Mouse (Mus musculus): ENCODE results near the gene Zup1. TPM values are rescaled to one million over a fixed set of nuclear protein-coding genes. Genes with fewer than 3 reads are reported as not detected.
"Not testable (repeated sequence)": the region's sequence is repeated elsewhere in the genome, so short reads cannot be mapped to it uniquely, and the experiment has no call there.

Zup1 gene
- polyA plus RNA-seq (2012; rRNA removed), result 4.1 and 5.7 TPM in 2 replicates

DNA sequence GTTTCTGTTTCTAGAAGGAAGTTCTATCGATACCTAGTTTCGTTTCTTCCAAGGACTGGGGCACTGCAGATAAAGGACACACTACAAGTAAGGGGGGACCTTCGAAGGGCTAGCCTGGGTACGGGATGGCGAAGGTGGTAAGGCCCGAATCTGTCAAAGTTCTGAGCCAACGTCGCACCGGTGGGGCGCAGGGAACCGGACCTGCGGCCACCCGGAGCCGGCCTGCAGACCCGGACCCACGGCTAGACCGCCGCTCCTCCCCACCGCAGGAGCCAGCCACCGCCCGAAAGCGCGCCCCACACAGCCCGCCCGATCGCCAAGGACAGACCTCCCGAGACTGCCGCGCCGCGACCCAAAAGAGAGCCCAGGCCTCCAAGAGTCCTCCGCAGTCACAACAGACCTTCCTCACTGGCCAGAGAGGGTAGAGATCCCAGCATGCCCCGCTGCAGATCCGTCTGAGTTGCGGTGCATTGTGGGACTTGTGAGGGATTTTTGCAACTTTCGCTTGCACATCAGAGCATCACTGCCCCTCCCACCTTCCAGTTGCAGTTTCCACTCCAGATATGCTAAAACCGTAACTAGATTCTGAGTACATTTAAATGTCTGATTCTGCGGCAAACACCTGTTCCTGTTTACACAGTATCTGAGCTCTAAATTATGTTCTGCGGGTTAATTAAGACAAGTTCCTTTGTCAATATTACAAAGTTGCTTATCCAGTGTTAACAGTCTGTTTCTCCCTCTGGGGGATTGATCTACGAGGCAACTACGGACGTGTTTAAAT lies at the start of gene Zup1:
TSS of gene Zup1 (minus strand) at position 467 of the 781 bp plus-strand sequence.
- under 1% methylated on average over 42 of the region's 42 CpGs for WGBS
- peak; percentile 62 for DNase-seq (ENCODE audit: low read depth, low spot score)

DNA sequence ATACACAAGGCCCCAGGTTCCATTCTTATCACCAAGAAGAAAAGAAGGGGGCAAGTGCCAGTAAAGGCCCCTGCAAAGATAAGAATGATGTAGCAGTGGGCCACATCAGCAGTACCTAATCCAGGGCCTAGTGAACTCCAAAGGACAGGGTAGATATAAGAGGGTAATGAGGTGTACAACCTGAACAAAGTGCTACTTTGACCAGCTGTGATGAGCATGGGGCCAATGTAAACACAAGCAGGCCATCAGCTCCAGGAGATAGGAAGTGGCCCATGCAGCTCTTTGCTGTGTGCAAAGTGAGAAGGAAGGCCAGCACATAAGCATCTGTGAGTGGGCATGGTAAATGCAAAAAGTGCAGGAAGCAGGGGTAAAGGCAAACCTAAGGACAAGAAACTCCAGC lies 47.3 kb upstream of the Zup1 start:
- no peak for DNase-seq (ENCODE audit: low read depth, low spot score)

DNA sequence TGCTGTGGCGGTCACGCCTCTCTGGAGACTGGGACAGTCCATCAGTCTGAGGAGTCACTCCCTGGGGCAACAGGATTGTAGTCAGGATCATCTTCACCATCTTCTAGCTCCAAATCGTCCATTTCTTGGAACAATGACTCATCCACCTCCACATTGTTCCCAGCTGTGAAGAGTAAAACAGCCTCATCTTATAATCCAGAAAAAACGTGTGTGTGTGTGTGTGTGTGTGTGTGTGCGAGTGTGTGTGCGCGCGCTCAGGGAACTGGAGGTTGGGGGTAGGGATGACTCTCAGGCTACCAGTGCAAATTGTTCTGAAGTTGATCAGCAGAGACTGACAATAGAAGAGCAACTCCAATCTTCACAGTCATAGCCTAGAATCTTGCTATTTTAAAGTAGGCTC lies 45.6 kb upstream of the Zup1 start:
- not testable (repeated sequence) for DNase-seq (ENCODE audit: low read depth, low spot score)
- WGBS, result 88% methylated on average over 6 of the region's 8 CpGs

DNA sequence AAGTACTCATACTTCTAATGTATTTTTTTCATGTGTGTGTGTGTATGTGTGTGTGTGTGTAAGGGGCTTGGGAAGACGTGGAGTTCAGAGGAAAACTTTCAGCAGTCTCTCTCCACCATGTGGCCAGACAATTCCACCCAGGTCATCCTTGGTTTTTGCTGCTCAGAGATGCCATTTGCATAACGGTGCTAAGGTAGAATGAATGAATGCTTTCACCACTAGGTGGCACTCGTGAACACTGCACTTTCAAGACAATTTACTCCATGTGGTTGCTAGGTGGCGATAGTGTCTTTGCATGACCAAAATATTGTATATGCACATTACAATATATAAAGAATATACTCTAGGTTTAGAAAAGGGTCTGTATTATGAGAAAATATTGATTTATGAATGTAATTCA lies 35.7 kb upstream of the Zup1 start:
- 12% methylated on average over 4 of the region's 4 CpGs for WGBS
- DNase-seq (ENCODE audit: low read depth, low spot score), result peak; percentile 56

DNA sequence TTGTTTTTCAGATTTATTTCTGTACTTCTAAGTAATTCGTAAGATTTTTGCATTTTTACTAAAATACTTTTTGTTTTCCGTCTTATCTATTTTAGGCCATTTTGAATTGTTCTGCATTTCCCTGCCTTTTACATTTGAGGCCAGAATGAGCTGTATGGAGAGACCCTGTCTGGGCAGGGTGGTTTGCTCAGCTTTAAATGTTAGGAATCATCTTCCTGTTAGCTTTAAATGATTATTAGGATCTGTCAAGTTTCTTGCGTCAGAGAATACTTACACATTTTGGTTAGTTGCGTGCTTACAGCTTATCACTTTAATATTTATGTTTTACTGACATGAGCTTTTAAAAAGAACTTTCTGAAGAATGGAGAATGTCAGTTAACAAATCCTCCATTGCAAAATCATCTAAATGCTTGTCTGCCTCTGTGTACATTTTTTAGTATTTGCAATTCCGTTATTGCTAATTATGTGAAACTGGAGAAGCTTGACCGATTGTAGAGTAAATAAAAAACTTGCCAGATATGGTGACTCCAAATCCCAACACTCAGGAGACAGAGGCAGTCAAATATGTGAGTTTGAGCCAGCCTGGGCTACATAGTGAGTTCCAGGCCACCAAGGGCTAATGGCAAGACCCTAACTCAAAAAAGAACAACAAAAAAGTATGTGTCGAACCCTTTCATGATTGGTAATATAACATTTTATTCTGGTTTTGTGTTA lies 23.9 kb upstream of the Zup1 start:
- WGBS, result 79% methylated on average over 7 of the region's 7 CpGs
- no peak for DNase-seq (ENCODE audit: low read depth, low spot score)

DNA sequence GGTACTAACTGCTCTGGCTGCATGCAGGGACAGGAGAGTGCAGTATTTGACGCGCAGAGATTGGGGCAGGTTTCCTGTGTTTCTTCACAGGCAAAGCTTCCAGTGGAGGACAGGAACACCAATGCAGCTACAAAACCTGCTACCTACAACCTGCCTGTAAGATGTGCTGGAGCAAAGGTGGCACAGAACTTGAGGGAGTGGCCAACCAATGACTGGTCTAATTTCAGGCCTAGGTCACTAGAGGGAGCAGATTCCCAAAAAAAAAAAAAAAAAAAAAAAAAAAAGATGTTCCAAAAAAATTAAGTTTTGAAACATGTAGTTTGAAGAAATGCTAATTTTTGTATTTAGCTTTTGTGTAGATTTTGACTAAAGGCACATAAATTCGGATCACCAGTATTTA lies 1.4 kb upstream of the Zup1 start:
- DNase-seq (ENCODE audit: low read depth, low spot score), result no peak
- WGBS, result 90% methylated on average over 3 of the region's 3 CpGs

DNA sequence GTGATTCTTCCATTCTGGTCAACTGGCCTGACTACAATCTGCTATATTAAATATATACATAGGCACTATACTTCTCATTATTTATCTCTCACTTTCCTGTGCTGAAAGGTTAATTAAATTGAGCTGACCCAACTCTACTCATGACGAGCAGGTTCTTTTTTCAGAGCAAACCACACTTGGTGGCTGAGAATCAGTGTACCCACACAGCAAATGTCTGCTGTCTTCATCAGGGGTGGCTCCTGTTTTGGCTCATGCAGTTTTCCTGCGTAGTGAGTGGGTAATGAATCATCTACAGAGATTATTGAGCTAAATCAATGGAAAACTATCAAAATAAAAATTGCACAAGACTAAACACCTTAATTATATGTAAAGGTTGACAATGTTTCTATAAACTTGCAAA lies 4.7 kb downstream of the Zup1 start:
- DNase-seq (ENCODE audit: low read depth, low spot score), result no peak
- WGBS, result 85% methylated on average over 2 of the region's 2 CpGs

DNA sequence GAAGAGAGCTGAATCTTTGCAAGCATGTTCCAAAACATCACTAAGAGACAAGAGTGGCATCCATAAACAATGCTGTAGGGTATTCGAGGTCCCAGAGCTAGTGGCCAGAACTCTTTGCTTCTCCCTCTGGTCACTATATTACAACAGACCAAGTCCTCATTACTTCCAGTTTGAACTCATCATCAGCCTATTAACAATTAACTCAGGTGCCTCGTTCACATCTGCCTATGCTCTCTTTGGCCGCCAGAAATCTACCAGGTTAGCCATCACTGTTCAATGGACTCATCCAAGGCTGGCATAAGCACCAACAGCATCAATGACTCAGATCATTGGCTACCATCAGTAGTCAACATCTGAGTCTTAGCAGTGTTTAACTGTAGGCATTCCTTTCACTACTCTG lies 5.7 kb downstream of the Zup1 start:
- DNase-seq (ENCODE audit: low read depth, low spot score), result no peak
- 73% methylated on average over 3 of the region's 3 CpGs for WGBS

DNA sequence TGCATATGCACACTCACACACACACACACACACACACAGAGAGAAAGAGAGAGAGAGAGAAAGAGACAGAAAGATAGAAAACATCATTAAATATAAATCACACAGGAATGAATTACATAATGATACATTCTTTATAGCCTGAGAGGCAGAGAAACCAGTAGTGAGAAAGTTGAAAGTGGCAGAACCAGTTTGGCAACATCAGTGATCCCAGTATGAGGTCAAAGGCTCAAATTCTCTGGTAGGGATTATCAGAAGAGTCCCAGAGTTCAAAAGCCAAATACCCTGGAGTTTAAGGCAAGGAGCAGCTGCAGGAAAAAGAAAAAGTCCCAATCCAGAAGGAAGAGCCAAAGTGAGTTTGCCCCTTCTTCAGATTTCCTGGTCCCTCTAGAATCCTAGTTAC lies 10.4 kb downstream of the Zup1 start:
- DNase-seq (ENCODE audit: low read depth, low spot score), result peak; percentile 87

DNA sequence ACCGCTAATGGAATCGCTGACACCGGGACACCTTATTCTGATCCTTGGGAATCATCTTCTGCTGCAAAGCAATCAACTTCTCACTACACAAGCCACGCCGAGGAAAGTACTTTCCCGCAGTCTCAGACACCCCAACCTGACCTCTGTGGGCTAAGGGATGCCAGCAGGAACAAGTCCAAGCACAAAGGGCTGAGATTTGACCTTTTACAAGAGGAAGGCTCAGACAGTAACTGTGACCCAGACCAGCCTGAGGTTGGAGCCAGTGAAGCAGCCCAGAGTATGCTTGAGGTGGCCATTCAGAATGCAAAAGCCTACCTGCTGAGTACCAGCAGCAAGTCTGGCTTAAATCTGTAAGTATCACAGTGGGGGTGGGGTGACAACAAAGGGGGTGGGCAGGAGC lies 45.6 kb downstream of the Zup1 start:
- WGBS, result 8% methylated on average over 6 of the region's 6 CpGs
- DNase-seq (ENCODE audit: low read depth, low spot score), result no peak

DNA sequence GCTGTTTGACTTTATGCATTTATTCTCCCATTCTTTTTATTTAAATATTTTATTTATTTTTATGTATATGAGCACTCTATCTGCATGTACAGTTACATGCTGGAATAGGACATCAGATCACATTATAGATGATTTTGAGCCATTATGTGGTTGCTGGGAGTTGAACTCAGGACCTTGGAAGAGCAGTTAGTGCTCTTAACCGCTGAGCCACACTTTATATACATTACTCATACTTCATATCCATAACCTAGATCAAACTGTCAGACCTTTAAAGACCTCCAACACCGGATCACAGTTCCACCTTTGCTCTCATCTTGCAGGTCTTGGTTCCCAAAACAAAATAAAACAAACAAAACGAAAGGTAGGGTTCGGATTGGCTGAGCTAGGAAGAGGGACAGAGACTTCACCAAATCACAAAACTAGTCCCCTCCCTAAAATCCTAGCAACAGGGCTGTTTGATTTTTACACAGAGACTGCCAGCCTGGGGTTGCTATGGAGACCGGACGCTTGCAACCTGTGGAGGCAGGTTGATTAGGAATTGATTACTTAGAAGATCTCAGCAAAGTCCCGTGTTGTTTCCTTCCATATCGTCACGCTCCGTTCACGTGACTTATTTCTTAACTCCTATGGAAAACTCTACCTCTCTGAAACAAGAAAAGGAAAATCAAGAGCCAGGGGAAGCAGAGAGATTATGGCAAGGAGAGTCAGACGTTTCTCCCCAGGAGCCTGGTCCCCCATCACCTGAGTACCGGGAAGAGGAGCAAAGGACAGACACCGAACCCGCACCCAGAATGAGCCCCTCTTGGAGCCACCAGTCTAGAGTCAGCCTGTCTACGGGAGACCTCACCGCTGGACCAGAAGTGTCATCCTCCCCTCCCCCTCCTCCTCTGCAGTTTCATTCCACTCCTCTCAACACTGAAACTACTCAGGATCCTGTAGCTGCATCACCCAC lies 46.3 kb downstream of the Zup1 start, which contains the start of gene Rsph4a:
TSS of gene Rsph4a (plus strand) at position 582 of the 952 bp plus-strand sequence.
- WGBS, result 6% methylated on average over 17 of the region's 17 CpGs
- DNase-seq (ENCODE audit: low read depth, low spot score), result peak; percentile 7

DNA sequence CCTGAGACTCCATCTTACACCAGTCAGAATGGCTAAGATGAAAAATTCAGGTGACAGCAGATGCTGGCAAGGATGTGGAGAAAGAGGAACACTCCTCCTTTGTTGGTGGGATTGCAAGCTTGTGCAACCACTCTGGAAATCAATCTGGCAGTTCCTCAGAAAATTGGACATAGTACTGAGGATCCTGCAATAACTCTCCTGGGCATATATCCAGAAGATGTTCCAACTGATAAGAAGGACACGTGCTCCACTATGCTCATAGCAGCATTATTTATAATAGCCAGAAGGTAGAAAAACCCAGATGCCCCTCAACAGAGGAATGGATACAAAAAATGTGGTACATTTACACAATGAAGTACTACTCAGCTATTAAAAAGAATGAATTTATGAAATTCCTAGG lies 49.5 kb downstream of the Zup1 start:
- WGBS, result 53% methylated on average over 1 of the region's 1 CpGs
- not testable (repeated sequence) for DNase-seq (ENCODE audit: low read depth, low spot score)

DNA sequence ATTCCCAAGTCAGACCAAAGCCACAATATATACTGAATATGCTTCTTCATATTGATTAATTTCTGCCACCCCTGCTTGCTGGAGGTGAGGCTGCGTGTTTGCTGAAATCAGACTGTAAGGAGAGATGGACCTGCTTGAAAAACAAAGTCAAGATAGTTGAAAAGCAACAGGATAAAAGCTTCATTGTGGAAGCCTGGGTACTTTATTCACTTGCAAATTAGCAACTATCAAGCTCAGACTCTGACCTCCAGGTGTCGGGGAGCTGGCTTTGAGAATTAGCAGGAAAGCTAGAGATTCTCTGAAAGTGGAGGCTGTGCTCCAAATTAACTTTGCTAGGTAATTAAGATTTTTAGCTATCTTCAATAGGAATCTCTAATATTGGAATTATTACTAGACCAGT lies 68.7 kb downstream of the Zup1 start:
- WGBS, result 88% methylated on average over 2 of the region's 2 CpGs
- DNase-seq (ENCODE audit: low read depth, low spot score), result not testable (repeated sequence)

DNA sequence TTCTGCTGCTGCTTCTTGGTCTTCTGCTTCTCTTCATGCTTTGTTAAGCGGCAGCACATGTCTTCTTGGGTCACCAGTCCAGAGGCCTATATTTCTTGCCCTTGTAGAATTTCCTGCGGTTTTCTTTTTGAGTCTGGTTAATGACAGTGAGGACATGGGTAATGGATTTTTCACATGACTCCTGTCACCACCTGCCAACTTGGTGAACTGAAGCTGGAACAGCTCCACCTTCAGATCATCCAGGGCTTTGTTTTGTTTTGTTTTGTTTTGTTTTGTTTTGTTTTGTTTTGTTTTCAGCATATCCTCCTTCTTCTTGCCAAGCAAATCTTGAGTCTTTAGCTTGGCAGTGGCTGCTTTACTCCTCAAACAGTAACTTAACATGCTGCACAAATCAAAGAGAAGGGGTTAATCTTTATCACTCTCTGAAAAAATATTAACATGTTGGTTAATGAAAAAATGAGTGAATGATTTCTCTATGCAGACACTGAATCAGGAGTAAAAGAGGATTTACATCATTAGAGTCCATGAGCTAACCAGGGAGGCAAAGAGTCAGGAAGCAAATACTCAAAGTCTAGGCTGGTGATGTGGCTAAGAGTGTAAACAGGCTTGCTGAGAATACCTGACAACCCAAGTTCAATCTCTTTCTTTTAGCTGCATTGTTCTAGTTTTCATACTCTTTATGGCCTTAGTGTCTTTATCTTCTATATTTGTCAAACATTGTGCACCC lies 78.2 kb downstream of the Zup1 start:
- no peak for DNase-seq (ENCODE audit: low read depth, low spot score)
- WGBS, result 88% methylated on average over 2 of the region's 2 CpGs

DNA sequence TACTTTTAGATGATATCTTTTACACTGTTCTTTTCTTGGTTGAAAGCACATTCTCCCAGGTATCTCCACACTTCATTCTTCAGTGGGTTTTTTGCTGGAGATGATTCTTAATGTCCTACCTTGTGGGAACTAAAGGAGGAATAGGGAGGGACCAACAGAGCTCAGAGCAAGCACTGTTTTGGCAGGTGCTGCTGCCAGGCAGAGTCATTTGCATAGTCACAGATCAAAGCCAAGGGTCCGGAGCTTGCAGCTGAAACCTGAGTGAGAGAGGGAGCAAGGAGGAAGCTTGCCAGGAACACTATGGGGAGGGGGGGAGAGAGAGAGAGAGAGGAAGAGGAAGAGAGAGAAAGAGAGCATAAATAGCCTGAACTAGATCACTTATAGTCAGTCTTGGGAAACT lies 80.6 kb downstream of the Zup1 start:
- WGBS, result 16% methylated on average over 1 of the region's 1 CpGs
- DNase-seq (ENCODE audit: low read depth, low spot score), result no peak

Other genes starting within 250 kb of the Zup1 start
- gene Sult3a2, start 164.6 kb downstream of the Zup1 start, polyA plus RNA-seq (2012; rRNA removed), result not detected in 2 replicates
- not detected in 2 replicates for gene Sult3a1, start 93.5 kb downstream of the Zup1 start, polyA plus RNA-seq (2012; rRNA removed)
- gene Rsph4a, start 46.2 kb downstream of the Zup1 start, polyA plus RNA-seq (2012; rRNA removed), result 0.04 TPM in 1 of 2 replicates, not detected in the other
- gene Rwdd1, start 68.4 kb upstream of the Zup1 start, polyA plus RNA-seq (2012; rRNA removed), result 15.0 and 20.2 TPM in 2 replicates
- gene Trappc3l, start 86.3 kb upstream of the Zup1 start, polyA plus RNA-seq (2012; rRNA removed), result not detected in 2 replicates
- not detected in 2 replicates for gene Calhm4, start 93.0 kb upstream of the Zup1 start, polyA plus RNA-seq (2012; rRNA removed)
- gene Calhm5, start 145.2 kb upstream of the Zup1 start, polyA plus RNA-seq (2012; rRNA removed), result 0.56 and 0.73 TPM in 2 replicates
- gene Calhm6, start 176.7 kb upstream of the Zup1 start, polyA plus RNA-seq (2012; rRNA removed), result 3.7 TPM in 2 replicates

Data from large intestine, adult 2 months (tissue).